Mouse (Mus musculus): ENCODE data around the gene Scrg1. TPM values are rescaled to one million over a fixed set of nuclear protein-coding genes. Genes with fewer than 3 reads are reported as not detected.

The Scrg1 gene
- 1.3 and 1.4 TPM in 2 replicates for polyA plus RNA-seq (2015; fragmentation: Nextera tagmentation; extraction: Ambion mirVana)

- H3K36me3 ChIP-seq, result no peaks in the 10 kb centered on the region
- 76% methylated on average over 3 of the region's 3 CpGs for WGBS
- no peaks in the 10 kb centered on the region for H3K9me3 ChIP-seq
- peak within 1 kb of the TSS; percentile 25; the same call in 1 of the 2 replicates for H3K27ac ChIP-seq (replicated peaks)
- no peak for ATAC-seq (ENCODE audit: extremely low read depth, insufficient number of reproducible peaks, low FRiP score, low TSS enrichment)
- H3K4me2 ChIP-seq, result peak within 1 kb of the TSS; percentile 41
- no peak within 1 kb of the TSS for H3K4me3 ChIP-seq
- no peak within 1 kb of the TSS for H3K9ac ChIP-seq
- H3K4me1 ChIP-seq, result peaks cover 11% of the 10 kb centered on the region
- no peaks in the 10 kb centered on the region for H3K27me3 ChIP-seq (replicated peaks)
These were observed at the start of gene Scrg1 for GRCm38 (mm10) chr8:57455765-57456164. Gene Scrg1, plus strand, starts transcription at chr8:57455923.

GRCm38 (mm10) chr8:57406366-57406765 is 49.4 kb upstream of the Scrg1 start:
- Histone ChIP-seq H3K9ac (no peak overlapping the region), H3K4me2 (no peak overlapping the region), H3K27me3 (replicated peaks) (0 out of 2 replicates have a peak, but pooled peaks cover 11% of the 10 kb centered on the region), H3K27ac (replicated peaks) (no peak overlapping the region), H3K36me3 (no peaks in the 10 kb centered on the region), H3K9me3 (no peaks in the 10 kb centered on the region), H3K4me3 (no peak overlapping the region), H3K4me1 (peaks cover 28% of the 10 kb centered on the region)
- WGBS, result 75% methylated on average over 4 of the region's 4 CpGs
- ATAC-seq (ENCODE audit: extremely low read depth, insufficient number of reproducible peaks, low FRiP score, low TSS enrichment), result no peak

- WGBS, result 69% methylated on average over 2 of the region's 2 CpGs
- Histone ChIP-seq H3K9me3 (no peaks in the 10 kb centered on the region), H3K27ac (replicated peaks) (no peak overlapping the region), H3K4me2 (no peak overlapping the region), H3K9ac (no peak overlapping the region), H3K4me3 (no peak overlapping the region), H3K36me3 (no peaks in the 10 kb centered on the region), H3K4me1 (peaks cover 10% of the 10 kb centered on the region), H3K27me3 (replicated peaks) (0 out of 2 replicates have a peak, but pooled peaks cover 14% of the 10 kb centered on the region)
- no peak for ATAC-seq (ENCODE audit: extremely low read depth, insufficient number of reproducible peaks, low FRiP score, low TSS enrichment)
These were observed 46.4 kb upstream of the Scrg1 start for GRCm38 (mm10) chr8:57409333-57409732.

DNA sequence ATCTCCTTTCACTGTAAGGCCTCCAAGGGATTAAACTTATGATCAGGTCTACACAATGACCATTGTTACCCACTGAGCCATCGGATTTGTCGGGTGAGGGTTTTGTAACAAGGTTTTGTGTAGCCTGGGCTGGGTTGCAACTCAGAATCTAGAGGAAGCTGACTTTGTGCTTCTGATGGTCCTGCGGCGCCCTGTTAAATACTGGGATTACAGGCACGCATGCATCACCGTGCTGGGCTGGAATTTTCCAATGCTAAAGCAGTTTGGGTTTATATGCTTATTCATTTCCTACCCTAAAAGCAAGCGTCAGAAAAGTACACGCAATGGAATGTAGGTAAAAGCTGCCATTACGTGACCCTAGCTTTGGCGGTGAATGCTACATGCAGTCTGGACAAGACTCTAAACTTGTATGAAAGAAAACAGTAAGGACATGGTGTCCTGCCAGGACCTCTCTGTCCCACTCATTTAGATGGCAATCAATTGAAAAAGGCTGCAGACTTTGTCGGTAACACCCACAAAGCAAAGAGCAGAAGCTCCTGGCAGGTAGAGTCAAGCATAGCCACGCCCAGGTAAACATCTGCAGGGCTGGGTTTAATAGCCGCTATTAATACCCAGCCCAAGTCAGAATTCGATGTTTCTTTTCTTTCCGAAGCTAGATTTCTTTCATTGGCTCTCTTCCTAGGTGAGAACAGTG is 45.8 kb upstream of the Scrg1 start:
- 0 out of 2 replicates have a peak, but pooled peaks cover 14% of the 10 kb centered on the region for H3K27me3 ChIP-seq (replicated peaks)
- H3K27ac ChIP-seq (replicated peaks), result peak overlapping the region; percentile 33
- H3K4me3 ChIP-seq, result peak overlapping the region; percentile 19
- peak overlapping the region; percentile 65 for H3K9ac ChIP-seq
- WGBS, result 45% methylated on average over 15 of the region's 15 CpGs
- no peak for ATAC-seq (ENCODE audit: extremely low read depth, insufficient number of reproducible peaks, low FRiP score, low TSS enrichment)
- H3K4me1 ChIP-seq, result peaks cover 10% of the 10 kb centered on the region
- H3K36me3 ChIP-seq, result no peaks in the 10 kb centered on the region
- H3K4me2 ChIP-seq, result peak overlapping the region; percentile 59
- H3K9me3 ChIP-seq, result no peaks in the 10 kb centered on the region

GRCm38 (mm10) chr8:57410473-57410863 is 45.3 kb upstream of the Scrg1 start:
- 15% methylated on average over 16 of the region's 16 CpGs for WGBS
- H3K4me3 ChIP-seq, result peak overlapping the region; percentile 19

DNA sequence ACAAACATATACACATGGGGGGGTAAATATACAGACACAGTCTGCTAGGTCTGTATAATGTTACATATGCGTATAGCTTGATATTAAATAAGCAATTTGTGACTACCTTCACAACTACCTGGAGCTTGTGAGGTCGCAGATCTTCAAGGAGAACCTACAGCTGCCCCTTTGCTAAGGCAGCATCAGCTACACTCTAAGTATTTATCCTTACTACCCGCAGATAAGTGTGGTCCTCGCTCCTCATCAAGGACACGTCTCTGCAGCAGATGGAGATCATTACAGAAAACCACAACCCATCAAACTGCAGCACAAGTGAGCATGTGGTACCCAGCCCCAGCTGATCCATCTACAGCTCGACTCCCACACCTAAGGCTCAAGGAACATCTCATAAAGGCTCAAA is 44.4 kb upstream of the Scrg1 start:
- Histone ChIP-seq H3K27ac (replicated peaks) (no peak overlapping the region), H3K9me3 (no peaks in the 10 kb centered on the region), H3K27me3 (replicated peaks) (0 out of 2 replicates have a peak, but pooled peaks cover 14% of the 10 kb centered on the region), H3K9ac (no peak overlapping the region), H3K4me2 (no peak overlapping the region), H3K36me3 (no peaks in the 10 kb centered on the region), H3K4me3 (no peak overlapping the region), H3K4me1 (peaks cover 10% of the 10 kb centered on the region)
- WGBS, result 78% methylated on average over 6 of the region's 6 CpGs
- no peak for ATAC-seq (ENCODE audit: extremely low read depth, insufficient number of reproducible peaks, low FRiP score, low TSS enrichment)

More at GRCm38 (mm10) chr8:57410473-57410863, 45.3 kb upstream of the Scrg1 start:
- Histone ChIP-seq H3K4me2 (peak overlapping the region; percentile 59), H3K9ac (peak overlapping the region; percentile 65), H3K9me3 (no peaks in the 10 kb centered on the region), H3K27ac (replicated peaks) (peak overlapping the region; percentile 33), H3K27me3 (replicated peaks) (0 out of 2 replicates have a peak, but pooled peaks cover 14% of the 10 kb centered on the region), H3K4me1 (peaks cover 10% of the 10 kb centered on the region), H3K36me3 (no peaks in the 10 kb centered on the region)
- ATAC-seq (ENCODE audit: extremely low read depth, insufficient number of reproducible peaks, low FRiP score, low TSS enrichment), result no peak

- H3K36me3 ChIP-seq, result no peaks in the 10 kb centered on the region
- H3K9me3 ChIP-seq, result 0 out of 2 replicates have a peak, but pooled peaks cover 7% of the 10 kb centered on the region
- H3K9ac ChIP-seq, result no peak overlapping the region
- ATAC-seq (ENCODE audit: extremely low read depth, insufficient number of reproducible peaks, low FRiP score, low TSS enrichment), result no peak
- peaks cover 7% of the 10 kb centered on the region; the same call in 1 of the 2 replicates for H3K4me1 ChIP-seq
- H3K4me2 ChIP-seq, result no peak overlapping the region
- no peaks in the 10 kb centered on the region for H3K27me3 ChIP-seq (replicated peaks)
- H3K4me3 ChIP-seq, result no peak overlapping the region
- no peak overlapping the region for H3K27ac ChIP-seq (replicated peaks)
- WGBS, result 87% methylated on average over 5 of the region's 5 CpGs
These were observed 38.9 kb upstream of the Scrg1 start for GRCm38 (mm10) chr8:57416827-57417226.

DNA sequence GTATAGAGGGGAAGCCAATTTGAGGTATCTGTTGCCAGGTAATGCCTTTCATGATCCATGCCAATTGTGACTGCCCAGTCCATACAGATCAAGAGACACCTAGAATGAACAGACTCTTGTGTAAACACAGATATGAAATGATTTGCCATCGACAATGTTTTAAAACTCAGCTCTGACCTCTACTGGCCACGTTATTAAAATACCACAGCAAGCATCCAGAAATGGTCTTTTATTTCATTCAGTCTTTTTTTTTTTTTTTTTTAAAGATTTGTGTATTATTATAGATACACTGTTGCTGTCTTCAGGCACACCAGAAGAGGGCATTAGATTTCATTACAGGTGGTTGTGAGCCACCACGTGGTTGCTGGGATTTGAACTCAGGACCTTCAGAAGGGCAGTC is 29.6 kb upstream of the Scrg1 start:
- peaks cover 3% of the 10 kb centered on the region; the same call in 1 of the 2 replicates for H3K4me1 ChIP-seq
- H3K4me2 ChIP-seq, result no peak overlapping the region
- no peak overlapping the region for H3K27ac ChIP-seq (replicated peaks)
- H3K36me3 ChIP-seq, result no peaks in the 10 kb centered on the region
- no peaks in the 10 kb centered on the region for H3K27me3 ChIP-seq (replicated peaks)
- no peaks in the 10 kb centered on the region for H3K9me3 ChIP-seq
- H3K4me3 ChIP-seq, result no peak overlapping the region
- 23% methylated on average over 3 of the region's 3 CpGs for WGBS
- no peak for ATAC-seq (ENCODE audit: extremely low read depth, insufficient number of reproducible peaks, low FRiP score, low TSS enrichment)
- H3K9ac ChIP-seq, result no peak overlapping the region

DNA sequence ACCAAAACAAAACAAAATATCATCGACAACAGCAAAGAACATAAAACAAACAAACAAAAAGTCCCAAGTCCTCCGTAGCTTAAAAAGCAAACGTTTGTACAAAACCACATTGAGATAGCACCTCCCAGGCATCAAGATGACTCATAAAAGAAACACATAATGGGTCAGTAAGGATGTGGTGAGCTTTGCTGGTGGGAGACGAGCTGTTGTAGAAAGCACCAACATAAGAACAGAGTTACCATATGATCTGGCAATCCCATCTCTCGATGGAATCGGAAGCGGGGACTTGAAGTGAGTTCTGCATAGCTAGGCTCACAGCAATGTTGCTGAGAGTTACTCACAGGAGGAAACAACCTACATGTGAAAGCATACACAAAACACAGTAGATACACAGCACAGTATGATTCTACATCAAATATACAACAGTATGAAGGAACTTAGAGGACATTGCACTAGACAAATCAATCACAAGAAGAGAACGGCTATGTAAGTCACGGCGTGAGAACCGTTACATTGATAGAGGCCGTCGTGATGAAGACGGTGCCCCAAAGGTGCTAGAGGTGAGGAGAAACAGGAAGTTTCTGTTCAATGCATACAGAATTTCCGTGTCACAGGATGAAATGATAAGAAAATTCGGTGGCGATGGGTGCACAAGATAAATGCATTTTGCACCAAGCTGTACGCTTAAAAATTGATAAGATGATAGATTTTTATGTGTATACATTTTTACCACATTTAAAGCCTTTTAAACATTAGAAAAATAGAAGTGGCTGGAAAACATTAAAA is 27.9 kb upstream of the Scrg1 start:
- Histone ChIP-seq H3K36me3 (no peaks in the 10 kb centered on the region), H3K9ac (no peak overlapping the region), H3K27me3 (replicated peaks) (no peaks in the 10 kb centered on the region), H3K4me2 (no peak overlapping the region), H3K4me1 (peaks cover 3% of the 10 kb centered on the region; the same call in 1 of the 2 replicates), H3K27ac (replicated peaks) (no peak overlapping the region), H3K4me3 (no peak overlapping the region), H3K9me3 (no peaks in the 10 kb centered on the region)
- no peak for ATAC-seq (ENCODE audit: extremely low read depth, insufficient number of reproducible peaks, low FRiP score, low TSS enrichment)
- 61% methylated on average over 18 of the region's 18 CpGs for WGBS

GRCm38 (mm10) chr8:57428566-57428965 is 27.2 kb upstream of the Scrg1 start:
- ATAC-seq (ENCODE audit: extremely low read depth, insufficient number of reproducible peaks, low FRiP score, low TSS enrichment), result no peak
- Histone ChIP-seq H3K9ac (no peak overlapping the region), H3K36me3 (no peaks in the 10 kb centered on the region), H3K9me3 (no peaks in the 10 kb centered on the region), H3K27ac (replicated peaks) (no peak overlapping the region), H3K4me2 (no peak overlapping the region), H3K4me3 (no peak overlapping the region), H3K27me3 (replicated peaks) (no peaks in the 10 kb centered on the region), H3K4me1 (peaks cover 3% of the 10 kb centered on the region; the same call in 1 of the 2 replicates)
- WGBS, result 14% methylated on average over 1 of the region's 1 CpGs

- no peak overlapping the region for H3K27ac ChIP-seq (replicated peaks)
- H3K9ac ChIP-seq, result no peak overlapping the region
- H3K4me1 ChIP-seq, result peaks cover 3% of the 10 kb centered on the region; the same call in 1 of the 2 replicates
- H3K4me3 ChIP-seq, result no peak overlapping the region
- no peaks in the 10 kb centered on the region for H3K27me3 ChIP-seq (replicated peaks)
- 32% methylated on average over 18 of the region's 18 CpGs for WGBS
- no peak for ATAC-seq (ENCODE audit: extremely low read depth, insufficient number of reproducible peaks, low FRiP score, low TSS enrichment)
- H3K4me2 ChIP-seq, result peak overlapping the region; percentile 36; the same call in 1 of the 2 replicates
- H3K9me3 ChIP-seq, result no peaks in the 10 kb centered on the region
- H3K36me3 ChIP-seq, result no peaks in the 10 kb centered on the region
These were observed 26.4 kb upstream of the Scrg1 start for GRCm38 (mm10) chr8:57429166-57429887.

Data from heart, embryonic 13.5 days (tissue).